Mouse (Mus musculus) G1E (cell line): Measurements from ENCODE around the gene Kdelr2. TPM values are rescaled to one million over a fixed set of nuclear protein-coding genes. Genes with fewer than 3 reads are reported as not detected.

ENCODE experiments used
- ATAC-seq: 2 replicates; pipeline ENCODE4 v1.8.0; 2016; ENCODE audit warnings: mild to moderate bottlenecking; ENCODE audit not compliant: insufficient number of reproducible peaks, poor library complexity, low FRiP score, severe bottlenecking; ENCODE audit errors: extremely low read depth
- DNase-seq: peaks from one replicate; pipeline ENCODE4 v3.0.0; 2012; ENCODE audit warnings: low spot score
- H3K27me3 ChIP-seq: 2 replicates; pipeline ENCODE4 v1.6.1; 2012; ENCODE audit warnings: mild to moderate bottlenecking, low read length, inconsistent platforms; ENCODE audit not compliant: insufficient read depth
- H3K36me3 ChIP-seq: replicated peaks from 2 replicates; pipeline ENCODE3; 2012; ENCODE audit warnings: mild to moderate bottlenecking, inconsistent platforms
- H3K4me1 ChIP-seq: 2 replicates; pipeline ENCODE4 v1.6.1; 2012; ENCODE audit warnings: low read depth, low read length, inconsistent platforms, mixed read lengths; ENCODE audit not compliant: insufficient read depth
- H3K4me3 ChIP-seq: 2 replicates; pipeline ENCODE4 v1.5.1; 2012; ENCODE audit warnings: low read depth, mild to moderate bottlenecking, inconsistent platforms, low read length, moderate library complexity, mixed read lengths
- H3K9me3 ChIP-seq: replicated peaks from 2 replicates; pipeline ENCODE4 v1.6.1; 2012; ENCODE audit warnings: inconsistent platforms
- CTCF ChIP-seq: IDR thresholded peaks from 2 replicates; pipeline ENCODE4 v1.5.1; 2012; ENCODE audit warnings: low read depth, low read length, inconsistent platforms, mixed read lengths
- GATA1 ChIP-seq: IDR thresholded peaks from 2 replicates; pipeline ENCODE4 v1.6.1; 2012; ENCODE audit warnings: borderline replicate concordance, low read length, inconsistent platforms, mixed read lengths
- GATA2 ChIP-seq: IDR thresholded peaks from 2 replicates; pipeline ENCODE4 v1.6.1; 2012; ENCODE audit warnings: low read depth, low read length, inconsistent platforms, borderline replicate concordance
- POLR2AphosphoS5 ChIP-seq: IDR thresholded peaks from 2 replicates; pipeline ENCODE4 v1.6.1; 2012; ENCODE audit warnings: low read depth, low read length, inconsistent platforms; ENCODE audit not compliant: insufficient replicate concordance
- TAL1 ChIP-seq: conservative IDR thresholded peaks from 2 replicates; pipeline ENCODE4 v1.6.1; 2012; ENCODE audit warnings: low read depth, low read length, inconsistent platforms, mixed read lengths
- polyA plus RNA-seq: library from polyadenylated mRNA; stranded (reverse); fragments of >175 nt; gene quantifications from 2 replicates; pipeline ENCODE4 v1.2.3, GENCODE M21; 2012
- total RNA-seq, 2 experiments: library from RNA; stranded (forward) in 1 of 2; stranded (reverse) in 1 of 2; fragments of 200-1000 nt in 1 of 2; fragments of >200 nt in 1 of 2; fragmentation: Nextera tagmentation in 1 of 2; gene quantifications; 2 replicates each; pipeline ENCODE4 v1.2.3; 2014 to 2017

The Kdelr2 gene
- total and polyA plus RNA-seq, 3 experiments, result 43.7 to 75.3 (median 59.7) TPM

DNA sequence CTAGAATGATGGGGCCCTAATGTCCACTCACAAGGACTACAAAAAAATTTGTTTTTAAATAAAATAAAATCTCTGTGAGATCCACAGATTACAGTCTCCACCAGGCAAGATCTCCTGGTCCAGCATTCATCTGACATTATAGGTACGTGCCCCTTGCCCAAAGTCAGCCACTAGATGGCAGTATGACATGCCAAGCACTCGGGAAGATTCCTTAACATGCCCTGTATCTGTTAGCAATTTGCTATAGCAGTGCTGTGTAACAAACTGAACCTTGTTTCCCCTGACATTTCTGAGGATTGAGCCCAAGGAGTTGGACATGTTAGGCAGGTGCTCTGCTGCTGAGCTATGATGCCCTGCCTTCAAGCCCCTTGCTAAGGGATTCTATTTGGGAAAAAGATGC, 8.0 kb upstream of the Kdelr2 start:
- ATAC-seq (no peak), DNase-seq (no peak)
- peaks cover 3% of the 10 kb centered on the region; the same call in 1 of the 2 replicates for H3K9me3 ChIP-seq
- H3K36me3 ChIP-seq, result peaks cover 26% of the 10 kb centered on the region
- TF ChIP-seq GATA1 (no peak), CTCF (peak; percentile 64)
- H3K27me3 ChIP-seq, result peaks cover 17% of the 10 kb centered on the region; the same call in 1 of the 2 replicates
- H3K4me3 ChIP-seq, result no peak overlapping the region
- H3K4me1 ChIP-seq, result peaks cover 6% of the 10 kb centered on the region

DNA sequence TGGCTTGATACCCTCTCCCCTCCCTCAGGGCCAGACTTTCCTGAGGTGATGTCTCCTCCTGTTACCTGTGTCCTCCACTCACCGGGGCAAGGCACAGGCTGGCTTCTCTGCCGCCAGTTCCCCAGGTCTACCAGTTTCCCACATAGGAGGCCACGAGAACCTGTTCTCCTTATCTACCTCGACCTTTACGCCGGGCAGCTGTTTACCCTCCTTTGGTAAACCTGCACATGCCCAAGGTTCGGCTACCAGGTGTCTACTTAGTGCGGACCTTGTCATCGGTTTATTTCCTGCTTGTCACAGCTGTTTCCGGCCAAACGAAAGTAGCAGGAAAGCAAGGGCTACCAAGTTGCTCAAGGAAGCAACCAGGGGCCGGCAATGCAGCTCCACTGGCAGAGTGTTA, 3.1 kb upstream of the Kdelr2 start:
- no peak overlapping the region for H3K4me3 ChIP-seq
- DNase-seq, result no peak
- H3K27me3 ChIP-seq, result no peaks in the 10 kb centered on the region
- ATAC-seq, result no peak
- peaks cover 20% of the 10 kb centered on the region for H3K4me1 ChIP-seq
- H3K9me3 ChIP-seq, result no peaks in the 10 kb centered on the region
- TF ChIP-seq POLR2AphosphoS5, result no peak
- no peak for TF ChIP-seq GATA1
- TF ChIP-seq CTCF, result no peak
- H3K36me3 ChIP-seq, result peaks cover 37% of the 10 kb centered on the region

DNA sequence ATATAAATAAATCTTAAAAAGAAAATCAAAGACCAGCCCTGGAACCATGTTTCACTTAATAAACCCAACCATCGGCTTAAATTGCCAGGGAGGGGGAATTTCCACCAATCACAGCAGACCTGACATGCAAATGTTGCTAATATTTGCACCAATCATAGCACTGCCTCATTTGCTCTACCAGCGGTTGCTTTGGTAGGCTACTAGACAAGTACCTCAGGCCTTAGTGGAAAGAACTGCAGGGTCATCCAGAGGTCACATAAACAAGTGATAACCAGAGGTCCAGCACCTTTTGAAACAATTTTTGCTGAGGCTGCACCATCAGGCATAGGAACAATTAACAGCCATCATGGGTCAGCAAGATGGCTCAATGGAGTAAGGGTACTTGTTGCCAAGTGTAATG, 2.1 kb upstream of the Kdelr2 start:
- peaks cover 28% of the 10 kb centered on the region for H3K4me1 ChIP-seq
- no peak overlapping the region for H3K4me3 ChIP-seq
- DNase-seq, result no peak
- no peaks in the 10 kb centered on the region for H3K9me3 ChIP-seq
- H3K36me3 ChIP-seq, result peaks cover 48% of the 10 kb centered on the region
- H3K27me3 ChIP-seq, result no peaks in the 10 kb centered on the region
- no peak for ATAC-seq
- TF ChIP-seq POLR2AphosphoS5 (no peak), CTCF (no peak), GATA2 (no peak)

DNA sequence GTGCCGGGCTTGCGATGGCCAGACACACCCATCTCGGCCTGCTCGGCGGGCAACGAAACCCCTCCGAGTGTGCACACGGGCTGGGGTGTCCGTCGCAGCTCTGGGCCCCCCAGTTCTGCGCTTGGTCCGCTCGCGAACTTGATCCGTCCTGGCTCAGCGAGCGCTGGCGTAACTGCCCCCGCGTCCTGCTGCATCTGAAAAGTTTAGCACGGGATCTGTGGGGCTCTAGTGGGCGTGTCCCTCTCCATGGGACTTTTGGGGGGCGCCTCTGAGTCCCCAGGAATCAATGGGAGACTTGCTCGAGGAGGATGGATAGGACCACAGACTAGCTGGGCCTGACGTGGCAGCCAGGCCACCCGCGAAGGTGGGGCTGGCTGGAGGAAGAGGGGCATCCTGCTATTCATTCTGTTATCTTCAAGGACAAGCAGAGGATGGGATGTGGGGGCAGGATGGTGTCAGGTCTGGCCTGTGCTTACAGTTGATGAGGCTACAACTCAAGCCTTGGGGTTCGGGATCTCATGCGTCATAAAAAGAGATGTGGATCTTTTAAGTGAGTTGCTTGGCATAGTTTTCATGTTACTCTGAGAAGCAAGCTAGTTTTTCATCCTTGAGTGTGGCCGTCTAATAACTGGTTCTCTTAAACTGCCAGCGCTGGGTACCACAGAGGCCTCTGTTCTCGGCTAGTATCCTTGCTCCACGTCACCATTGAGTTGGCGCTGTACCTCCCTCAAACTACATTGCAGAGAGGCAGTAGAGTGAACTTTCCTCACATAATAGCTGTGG, 701 bp downstream of the Kdelr2 start:
- ATAC-seq, result peak; percentile 9; the same call in 1 of the 2 replicates
- DNase-seq, result peak; percentile 11
- peak overlapping the region; percentile 97 for H3K4me3 ChIP-seq
- H3K4me1 ChIP-seq, result peaks cover 41% of the 10 kb centered on the region
- peaks cover 60% of the 10 kb centered on the region for H3K36me3 ChIP-seq
- H3K27me3 ChIP-seq, result no peaks in the 10 kb centered on the region
- TF ChIP-seq TAL1, result no peak
- no peak for TF ChIP-seq POLR2AphosphoS5
- no peak for TF ChIP-seq GATA1
- no peak for TF ChIP-seq GATA2
- TF ChIP-seq CTCF, result no peak
- no peaks in the 10 kb centered on the region for H3K9me3 ChIP-seq

DNA sequence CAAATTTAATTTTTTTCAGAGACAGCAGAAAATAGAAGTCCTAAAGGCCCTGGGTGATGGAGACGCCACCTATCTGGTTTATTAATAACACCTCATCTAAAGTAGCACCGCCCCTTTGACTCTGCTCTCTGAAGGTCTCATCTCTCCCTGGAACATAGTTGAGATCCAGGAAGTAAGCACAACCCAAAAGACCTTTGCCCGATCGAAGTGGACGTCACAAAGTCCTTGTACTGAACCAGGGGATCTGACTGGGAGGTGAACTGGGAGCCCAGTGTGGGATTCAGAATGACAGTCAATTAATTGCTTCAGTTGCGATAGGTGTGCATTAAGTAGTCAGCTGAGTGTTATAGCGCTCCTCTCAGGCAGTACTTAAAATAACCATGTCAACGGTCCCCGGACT, 1.6 kb downstream of the Kdelr2 start:
- ATAC-seq, result no peak
- Histone ChIP-seq H3K4me3 (no peak overlapping the region; the same call in 1 of the 2 replicates), H3K9me3 (no peaks in the 10 kb centered on the region), H3K27me3 (no peaks in the 10 kb centered on the region), H3K4me1 (peaks cover 45% of the 10 kb centered on the region), H3K36me3 (peaks cover 60% of the 10 kb centered on the region)
- TF ChIP-seq TAL1 (no peak), GATA2 (no peak), GATA1 (no peak), CTCF (no peak), POLR2AphosphoS5 (no peak)
- DNase-seq, result no peak

DNA sequence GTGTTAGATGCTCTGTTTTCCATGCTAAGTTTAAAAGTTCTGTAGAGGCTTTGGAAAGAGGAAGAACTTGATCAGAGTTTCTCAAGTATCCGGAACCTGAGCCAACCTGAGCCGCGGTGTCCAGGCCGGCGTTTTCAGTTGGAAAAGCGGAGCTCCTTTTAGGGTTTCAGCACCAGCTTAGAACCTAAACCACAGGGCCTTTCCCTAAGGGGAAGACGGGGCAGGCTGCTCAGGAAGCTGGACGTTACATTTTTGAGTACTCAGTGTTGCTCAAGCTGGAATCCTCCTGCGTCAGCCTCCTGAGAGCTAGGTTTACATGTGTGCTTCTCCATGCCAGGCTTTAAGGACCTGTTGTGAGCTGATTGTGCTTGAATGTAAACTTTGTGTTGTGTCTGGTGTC, 2.9 kb downstream of the Kdelr2 start:
- Histone ChIP-seq H3K4me3 (no peak overlapping the region), H3K27me3 (no peaks in the 10 kb centered on the region), H3K4me1 (peaks cover 53% of the 10 kb centered on the region), H3K9me3 (peaks cover under 1% of the 10 kb centered on the region; the same call in 1 of the 2 replicates), H3K36me3 (peaks cover 64% of the 10 kb centered on the region)
- ATAC-seq, result no peak
- no peak for TF ChIP-seq TAL1
- TF ChIP-seq CTCF, result no peak
- no peak for TF ChIP-seq POLR2AphosphoS5
- TF ChIP-seq GATA2, result no peak
- TF ChIP-seq GATA1, result no peak
- DNase-seq, result no peak

DNA sequence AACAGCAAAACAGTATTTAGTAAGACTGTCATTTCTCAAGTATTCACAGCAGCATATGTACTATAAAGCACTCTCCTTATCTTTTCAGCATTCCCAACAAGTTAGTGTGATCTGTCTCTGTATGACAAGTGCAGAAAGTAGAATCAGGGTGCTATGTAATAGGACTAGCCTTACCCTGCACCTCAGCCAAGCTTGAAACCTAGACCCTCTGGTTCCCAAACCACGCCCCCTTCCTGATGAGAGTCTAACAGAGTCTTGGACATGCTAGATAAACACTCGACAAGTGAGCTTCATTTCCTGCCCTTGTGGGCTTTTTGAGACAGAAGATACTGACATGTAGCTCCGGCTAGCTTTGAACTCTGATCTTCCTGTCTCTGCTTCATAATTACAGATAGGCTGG, 5.6 kb downstream of the Kdelr2 start:
- Histone ChIP-seq H3K36me3 (peaks cover 84% of the 10 kb centered on the region), H3K27me3 (no peaks in the 10 kb centered on the region), H3K9me3 (peaks cover 21% of the 10 kb centered on the region), H3K4me3 (no peak overlapping the region), H3K4me1 (peaks cover 58% of the 10 kb centered on the region)
- TF ChIP-seq GATA2 (no peak), TAL1 (no peak), GATA1 (no peak), CTCF (no peak), POLR2AphosphoS5 (no peak)
- ATAC-seq (no peak), DNase-seq (no peak)
